Mouse (Mus musculus) layer of hippocampus, postnatal 36 days (tissue): ENCODE results near the gene Rc3h2. TPM values are rescaled to one million over a fixed set of nuclear protein-coding genes. Genes with fewer than 3 reads are reported as not detected.
A peak's percentile ranks its signal among the peaks of the same experiment; 100 is the strongest.

Experiments
- DNase-seq, 2 experiments: peaks; one replicate each; pipeline ENCODE4 v3.0.0; 2022
- total RNA-seq, 2 experiments: library from RNA; stranded (reverse); gene quantifications; 2 replicates each; pipeline ENCODE4 v1.2.3; 2021

Rc3h2 gene
- total RNA-seq: 10 to 100 TPM; 84.1 to 93.5 TPM

- peak; percentile 92 to 94 for DNase-seq
These were observed at the start of gene Rc3h2 for GRCm38 (mm10) chr2:37422306-37423304. Gene Rc3h2, minus strand, starts transcription at chr2:37422903.

- no peak for DNase-seq
These were observed 43.6 kb upstream of the Rc3h2 start for GRCm38 (mm10) chr2:37466266-37466665.

GRCm38 (mm10) chr2:37460707-37461106 is 38.0 kb upstream of the Rc3h2 start:
- DNase-seq: no peak

- peak in 1 of 2 experiments; percentile 11 for DNase-seq
These were observed 29.7 kb upstream of the Rc3h2 start for GRCm38 (mm10) chr2:37452376-37452760.

- peak; percentile 92 for DNase-seq
These were observed 29.1 kb upstream of the Rc3h2 start for GRCm38 (mm10) chr2:37451667-37452375.

GRCm38 (mm10) chr2:37442611-37443591 is 20.2 kb upstream of the Rc3h2 start, which contains the start of the genes Zbtb26, Zbtb6 and Rabgap1:
Gene Zbtb26, minus strand, starts transcription at chr2:37443135.
Gene Zbtb6, minus strand, starts transcription at chr2:37443171.
Gene Rabgap1, plus strand, starts transcription at chr2:37443279.
- peak; percentile 95 to 96 for DNase-seq

GRCm38 (mm10) chr2:37431609-37432008 is 8.9 kb upstream of the Rc3h2 start:
- no peak for DNase-seq

- DNase-seq: peak; percentile 81 to 82
These were observed 8.1 kb upstream of the Rc3h2 start for GRCm38 (mm10) chr2:37430593-37431464.

GRCm38 (mm10) chr2:37423671-37424070 is 968 bp upstream of the Rc3h2 start:
- DNase-seq: no peak

GRCm38 (mm10) chr2:37421903-37422302 is 800 bp downstream of the Rc3h2 start:
- no peak for DNase-seq

GRCm38 (mm10) chr2:37395539-37395938 is 27.2 kb downstream of the Rc3h2 start:
- DNase-seq: no peak

GRCm38 (mm10) chr2:37382921-37383320 is 39.8 kb downstream of the Rc3h2 start:
- DNase-seq: peak; percentile 22 to 31

- DNase-seq: peak; percentile 18 to 50
These were observed 42.5 kb downstream of the Rc3h2 start for GRCm38 (mm10) chr2:37380189-37380588.

GRCm38 (mm10) chr2:37376018-37376417 is 46.7 kb downstream of the Rc3h2 start:
- no peak for DNase-seq

GRCm38 (mm10) chr2:37370651-37371050 is 52.1 kb downstream of the Rc3h2 start:
- DNase-seq: no peak

GRCm38 (mm10) chr2:37359908-37360307 is 62.8 kb downstream of the Rc3h2 start:
- no peak for DNase-seq

- peak; percentile 87 to 88 for DNase-seq
These were observed 63.8 kb downstream of the Rc3h2 start, which contains the start of gene Pdcl for GRCm38 (mm10) chr2:37358633-37359540. Gene Pdcl, minus strand, starts transcription at chr2:37359332.

GRCm38 (mm10) chr2:37355571-37355970 is 67.1 kb downstream of the Rc3h2 start:
- DNase-seq: no peak

GRCm38 (mm10) chr2:37351671-37352070 is 71.0 kb downstream of the Rc3h2 start:
- DNase-seq: peak in 1 of 2 experiments; percentile 26
